Mouse (Mus musculus) MEL (cell line): ENCODE data around the gene Gsn.

Experiments
- BHLHE40 ChIP-seq: IDR thresholded peaks from 2 replicates; pipeline ENCODE4 v1.6.1; 2012; ENCODE audit warnings: low read depth, mild to moderate bottlenecking, inconsistent platforms, low read length, improper control_type of control experiment, borderline replicate concordance
- CHD2 ChIP-seq: IDR thresholded peaks from 2 replicates; pipeline ENCODE4 v1.6.1; 2011; ENCODE audit warnings: low read length, improper control_type of control experiment
- CTCF ChIP-seq, 3 experiments: IDR thresholded peaks in 2 of 3; conservative IDR thresholded peaks in 1 of 3; 2 replicates each; pipeline ENCODE4 v1.5.1; 2011 to 2012; ENCODE audit warnings: low read length in 3 of 3, low read depth in 2 of 3, mild to moderate bottlenecking in 2 of 3, improper control_type of control experiment in 1 of 3, inconsistent platforms in 1 of 3, mixed read lengths in 1 of 3, moderate library complexity in 1 of 3; ENCODE audit not compliant: control insufficient read depth in 1 of 3, insufficient read depth in 1 of 3, poor library complexity in 1 of 3, severe bottlenecking in 1 of 3
- EP300 ChIP-seq, 2 experiments: IDR thresholded peaks; 2 replicates each; pipeline ENCODE4 v1.6.1; 2011; ENCODE audit warnings: improper control_type of control experiment in 2 of 2, low read length in 2 of 2, low read depth in 1 of 2, mild to moderate bottlenecking in 1 of 2
- JUND ChIP-seq: IDR thresholded peaks from 2 replicates; pipeline ENCODE4 v1.6.1; 2011; ENCODE audit warnings: low read depth, mild to moderate bottlenecking, improper control_type of control experiment, low read length
- MAX ChIP-seq: IDR thresholded peaks from 2 replicates; pipeline ENCODE4 v1.6.1; 2011; ENCODE audit warnings: low read length, improper control_type of control experiment
- POLR2A ChIP-seq, 2 experiments: IDR thresholded peaks; 2 replicates each; pipeline ENCODE4 v1.6.1; 2011 to 2012; ENCODE audit warnings: low read length in 2 of 2, mild to moderate bottlenecking in 2 of 2, control low read depth in 1 of 2, improper control_type of control experiment in 1 of 2, low read depth in 1 of 2, moderate library complexity in 1 of 2; ENCODE audit not compliant: control insufficient read depth in 1 of 2, insufficient read depth in 1 of 2, poor library complexity in 1 of 2
- POLR2AphosphoS2 ChIP-seq: IDR thresholded peaks from 2 replicates; pipeline ENCODE4 v1.6.1; 2011; ENCODE audit warnings: low read length, improper control_type of control experiment
- TBP ChIP-seq: IDR thresholded peaks from 2 replicates; pipeline ENCODE4 v1.8.0; 2011; ENCODE audit warnings: low read depth, low read length, improper control_type of control experiment
- UBTF ChIP-seq: IDR thresholded peaks from 2 replicates; pipeline ENCODE4 v1.6.1; 2012; ENCODE audit warnings: low read depth, mild to moderate bottlenecking, inconsistent platforms, low read length, improper control_type of control experiment, moderate library complexity, borderline replicate concordance; ENCODE audit not compliant: insufficient read depth

- TF ChIP-seq MAX (no peak), CTCF (IDR thresholded peaks at IDR 0.05 in 2 of 3, conservative IDR thresholded peaks at IDR 0.05 in 1 of 3; ENCODE audit: control insufficient read depth in 1 of 3, insufficient read depth in 1 of 3, low read depth in 2 of 3, low read length in 3 of 3, poor library complexity in 1 of 3, severe bottlenecking in 1 of 3) (no peak), UBTF (no peak), JUND (no peak), CHD2 (no peak), EP300 (IDR thresholded peaks at IDR 0.05; ENCODE audit: low read depth in 1 of 2, low read length in 2 of 2) (no peak), TBP (no peak), POLR2A (IDR thresholded peaks at IDR 0.05; ENCODE audit: control insufficient read depth in 1 of 2, insufficient read depth in 1 of 2, low read depth in 1 of 2, low read length in 2 of 2, poor library complexity in 1 of 2) (no peak), POLR2AphosphoS2 (no peak), BHLHE40 (no peak)
Measured at GRCm38 (mm10) chr2:35308166-35308565, 52.0 kb downstream of the Gsn start.
